Mouse (Mus musculus) heart, embryonic 14.5 days (tissue): ENCODE measurements at regions not wholly inside any gene's neighbourhood (a gene's known extent, or its start where the extent isn't known, plus 50 kb on each side); places are given as distances from the start of the nearest gene placed in this dataset.

Source experiments
- ATAC-seq: fragments of 200-750 bp; cut with Nextera tagmentation; 2 replicates; pipeline ENCODE4 v1.8.0; 2017; ENCODE audit warnings: low read depth, moderate TSS enrichment; ENCODE audit not compliant: insufficient number of reproducible peaks, insufficient read depth, low FRiP score
- H3K27ac ChIP-seq, 2 experiments: fragments of 200-500 bp in 1 of 2; fragments of 300-500 bp in 1 of 2; sonication (generic) in 1 of 2; replicated peaks in 1 of 2; 2 replicates each; pipeline ENCODE4 v1.5.1; 2012 to 2014; ENCODE audit warnings: low read depth in 2 of 2, low read length in 2 of 2, control low read depth in 1 of 2, mild to moderate bottlenecking in 1 of 2, mixed read lengths in 1 of 2; ENCODE audit not compliant: control insufficient read depth in 1 of 2, insufficient read depth in 1 of 2
- H3K27me3 ChIP-seq: fragments of 300-500 bp; sonication (generic); 2 replicates; pipeline ENCODE4 v1.6.1; 2014; ENCODE audit warnings: mild to moderate bottlenecking, low read length, control low read depth; ENCODE audit not compliant: control insufficient read depth, insufficient read depth
- H3K36me3 ChIP-seq: fragments of 300-500 bp; sonication (generic); 2 replicates; pipeline ENCODE4 v1.6.1; 2014; ENCODE audit warnings: mild to moderate bottlenecking, control low read depth, low read length, mixed read lengths; ENCODE audit not compliant: control insufficient read depth, insufficient read depth
- H3K4me1 ChIP-seq, 2 experiments: fragments of 200-500 bp in 1 of 2; fragments of 300-500 bp in 1 of 2; sonication (generic) in 1 of 2; 2 replicates each; pipeline ENCODE4 v1.6.1; 2012 to 2014; ENCODE audit warnings: low read length in 2 of 2, control low read depth in 1 of 2, mixed read lengths in 1 of 2; ENCODE audit not compliant: control insufficient read depth in 2 of 2, insufficient read depth in 2 of 2
- H3K4me2 ChIP-seq: fragments of 300-500 bp; sonication (generic); 2 replicates; pipeline ENCODE4 v1.6.1; 2014; ENCODE audit warnings: mild to moderate bottlenecking, low read length
- H3K4me3 ChIP-seq, 2 experiments: fragments of 200-500 bp in 1 of 2; fragments of 300-500 bp in 1 of 2; sonication (generic) in 1 of 2; 2 replicates each; pipeline ENCODE4 v1.5.1; 2012 to 2014; ENCODE audit warnings: low read length in 2 of 2, mild to moderate bottlenecking in 2 of 2, control low read depth in 1 of 2, low read depth in 1 of 2, moderate library complexity in 1 of 2; ENCODE audit not compliant: control insufficient read depth in 1 of 2, insufficient read depth in 1 of 2
- H3K9ac ChIP-seq: fragments of 300-500 bp; sonication (generic); 2 replicates; pipeline ENCODE4 v1.6.1; 2014; ENCODE audit warnings: mild to moderate bottlenecking, low read length
- H3K9me3 ChIP-seq: fragments of 300-500 bp; sonication (generic); 2 replicates; pipeline ENCODE4 v1.6.1; 2016; ENCODE audit warnings: low read length, control low read depth; ENCODE audit not compliant: control insufficient read depth
- WGBS: fragments of 180-500 bp; shearing (Covaris S2); extraction: QIAGEN DNeasy Blood & Tissue Kit; methylation state at CpG from one replicate; pipeline ENCODE4 v1.1.7; 2014; 5-methylcytosine and 5-hydroxymethylcytosine counted together

GRCm38 (mm10) chr1:4570730-4571129 is 237.0 kb upstream of the Gm37988 start:
- Histone ChIP-seq H3K27me3 (no peaks in the 10 kb centered on the region), H3K4me2 (peak overlapping the region; percentile 84), H3K27ac (no peak overlapping the region), H3K36me3 (no peaks in the 10 kb centered on the region), H3K4me3 (no peak overlapping the region), H3K9me3 (0 out of 2 replicates have a peak, but pooled peaks cover 5% of the 10 kb centered on the region), H3K9ac (no peak overlapping the region), H3K4me1 (no peaks in the 10 kb centered on the region)
- WGBS, result 94% methylated on average over 4 of the region's 4 CpGs
- no peak for ATAC-seq

DNA sequence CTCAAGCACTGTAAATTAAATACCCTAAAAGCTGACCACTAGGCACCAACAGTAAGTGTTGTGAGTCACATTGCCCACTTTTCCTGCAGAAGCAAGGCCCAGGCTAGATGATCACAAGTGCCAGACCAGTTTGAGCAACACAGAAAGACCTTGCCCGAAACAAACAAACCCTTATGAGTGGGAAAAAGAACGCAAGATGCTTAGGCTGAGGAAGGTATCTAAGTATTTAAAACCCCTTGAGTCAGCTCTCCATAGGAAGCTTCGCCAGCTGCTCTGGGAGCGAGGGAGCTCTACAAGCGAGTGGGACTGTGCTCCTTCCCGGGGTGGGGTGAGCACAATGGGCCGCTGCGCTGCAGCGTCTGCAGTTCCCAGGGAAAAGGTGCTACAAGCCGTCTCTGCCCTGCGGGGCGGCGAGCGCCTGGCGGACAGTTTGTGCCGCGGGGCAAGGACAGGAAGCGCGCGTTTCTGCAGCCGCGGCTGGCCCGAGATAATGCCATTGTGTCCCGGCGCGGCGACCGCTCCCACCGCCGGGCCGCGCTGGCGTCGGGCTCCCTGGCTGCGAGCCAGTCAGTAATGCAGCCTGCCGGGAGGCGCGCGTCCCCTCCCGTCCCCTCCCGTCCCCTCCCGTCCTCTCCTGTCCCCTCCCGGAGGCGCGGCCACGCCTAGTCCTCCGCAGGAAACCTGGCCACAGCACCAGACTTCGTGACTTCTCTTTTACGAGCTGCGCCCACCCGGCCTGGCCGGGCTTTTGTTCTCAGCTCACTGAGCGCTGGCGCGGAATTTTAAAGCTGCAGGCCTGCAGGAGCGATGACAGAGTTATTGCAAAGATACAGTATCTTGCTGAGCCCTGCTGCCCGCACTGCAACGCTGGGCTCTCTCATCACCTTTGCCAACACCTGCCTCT is 236.1 kb upstream of the Gm37988 start:
- H3K27ac ChIP-seq, result peak overlapping the region; percentile 76 to 80
- H3K27me3 ChIP-seq, result no peaks in the 10 kb centered on the region
- ATAC-seq, result peak; percentile 93
- WGBS, result under 1% methylated on average over 55 of the region's 58 CpGs
- H3K4me2 ChIP-seq, result peak overlapping the region; percentile 84
- no peaks in the 10 kb centered on the region for H3K36me3 ChIP-seq
- peak overlapping the region; percentile 75 for H3K9ac ChIP-seq
- H3K4me1 ChIP-seq, result no peaks in the 10 kb centered on the region
- H3K9me3 ChIP-seq, result 0 out of 2 replicates have a peak, but pooled peaks cover 5% of the 10 kb centered on the region
- peak overlapping the region; percentile 50 to 65 for H3K4me3 ChIP-seq

DNA sequence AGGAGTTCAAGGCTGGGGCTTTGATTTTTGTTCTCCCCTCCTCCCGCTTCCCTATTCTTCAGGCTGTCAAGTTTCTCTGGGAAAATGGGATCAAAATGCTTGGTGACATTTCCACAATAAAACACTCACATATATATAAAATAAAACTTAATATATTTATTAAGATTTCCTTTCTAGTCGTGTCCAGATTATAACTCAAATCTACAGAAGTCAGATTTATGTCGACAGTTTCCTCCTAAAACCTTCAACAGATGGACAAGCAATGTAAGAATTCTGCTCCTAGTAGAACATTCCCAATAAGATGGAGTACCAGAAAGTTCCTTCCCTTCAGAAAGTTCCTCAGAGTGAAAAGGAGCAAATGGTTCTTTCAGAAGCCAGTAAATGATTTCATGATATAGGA is 235.4 kb upstream of the Gm37988 start:
- Histone ChIP-seq H3K9me3 (0 out of 2 replicates have a peak, but pooled peaks cover 5% of the 10 kb centered on the region), H3K4me3 (peak overlapping the region in 1 of 2 experiments; percentile 50; a peak in 3 of 4 replicates)
- ATAC-seq, result no peak

GRCm38 (mm10) chr1:4574101-4574500 is 233.6 kb upstream of the Gm37988 start:
- Histone ChIP-seq H3K27me3 (no peaks in the 10 kb centered on the region), H3K36me3 (no peaks in the 10 kb centered on the region), H3K27ac (no peak overlapping the region), H3K4me1 (no peaks in the 10 kb centered on the region), H3K4me3 (no peak overlapping the region), H3K9me3 (no peaks in the 10 kb centered on the region), H3K4me2 (no peak overlapping the region), H3K9ac (no peak overlapping the region)
- 58% methylated on average over 1 of the region's 1 CpGs for WGBS
- no peak for ATAC-seq

More for the DNA sequence above, 235.4 kb upstream of the Gm37988 start:
- no peaks in the 10 kb centered on the region for H3K4me1 ChIP-seq
- no peaks in the 10 kb centered on the region for H3K36me3 ChIP-seq
- no peaks in the 10 kb centered on the region for H3K27me3 ChIP-seq
- peak overlapping the region; percentile 84 for H3K4me2 ChIP-seq
- H3K9ac ChIP-seq, result no peak overlapping the region
- peak overlapping the region; percentile 25 to 76; a peak in 2 of 4 replicates for H3K27ac ChIP-seq
- WGBS, result 60% methylated on average over 3 of the region's 3 CpGs

GRCm38 (mm10) chr1:4576957-4577356 is 230.7 kb upstream of the Gm37988 start:
- Histone ChIP-seq H3K27me3 (no peaks in the 10 kb centered on the region), H3K36me3 (no peaks in the 10 kb centered on the region), H3K9me3 (no peaks in the 10 kb centered on the region), H3K9ac (no peak overlapping the region), H3K27ac (no peak overlapping the region), H3K4me2 (no peak overlapping the region), H3K4me3 (no peak overlapping the region), H3K4me1 (no peaks in the 10 kb centered on the region)
- 46% methylated on average over 1 of the region's 1 CpGs for WGBS
- ATAC-seq, result no peak

DNA sequence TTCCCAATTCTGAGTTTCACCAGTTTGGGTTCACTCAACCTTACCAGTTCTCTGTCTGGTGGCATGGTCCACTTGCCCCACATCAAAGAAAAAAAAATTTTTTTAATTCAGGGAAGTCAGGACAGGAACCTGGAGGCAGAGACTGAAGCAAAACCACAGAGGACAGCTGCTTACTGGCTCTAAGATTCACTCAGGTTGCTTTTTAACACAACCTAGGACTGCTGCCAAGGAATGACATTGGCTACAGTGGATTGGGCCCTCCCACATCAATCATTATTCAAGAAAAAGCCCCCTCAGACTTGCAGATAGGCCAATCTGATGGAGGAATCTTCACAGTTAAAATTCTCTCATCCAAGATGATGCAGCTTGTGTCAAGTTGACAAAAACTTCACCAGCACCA is 225.2 kb upstream of the Gm37988 start:
- Histone ChIP-seq H3K36me3 (no peaks in the 10 kb centered on the region), H3K4me3 (no peak overlapping the region), H3K9ac (no peak overlapping the region), H3K4me1 (no peaks in the 10 kb centered on the region), H3K4me2 (no peak overlapping the region), H3K27me3 (no peaks in the 10 kb centered on the region), H3K9me3 (no peaks in the 10 kb centered on the region), H3K27ac (no peak overlapping the region)
- no peak for ATAC-seq

GRCm38 (mm10) chr1:4597856-4598255 is 209.8 kb upstream of the Gm37988 start:
- Histone ChIP-seq H3K27ac (no peak overlapping the region), H3K9ac (no peak overlapping the region), H3K9me3 (no peaks in the 10 kb centered on the region), H3K4me3 (no peak overlapping the region), H3K36me3 (no peaks in the 10 kb centered on the region), H3K4me2 (no peak overlapping the region), H3K27me3 (no peaks in the 10 kb centered on the region), H3K4me1 (0 out of 4 replicates have a peak, but pooled peaks cover 0 to 2% of the 10 kb centered on the region in 2 experiments)
- no peak for ATAC-seq
- WGBS, result 67% methylated on average over 3 of the region's 3 CpGs
